Mouse (Mus musculus) CH12.LX (cell line): ENCODE results near the gene Ywhag. TPM values are rescaled to one million over a fixed set of nuclear protein-coding genes. Genes with fewer than 3 reads are reported as not detected.

Experiments
- DNase-seq: peaks from one replicate; pipeline ENCODE4 v3.0.0-alpha.2; 2013; ENCODE audit errors: extremely low read depth
- H3K27ac ChIP-seq: 2 replicates; pipeline ENCODE4 v1.5.1; 2012; ENCODE audit warnings: low read depth, mild to moderate bottlenecking, control low read depth, moderate library complexity; ENCODE audit not compliant: insufficient read depth
- H3K27me3 ChIP-seq: replicated peaks from 2 replicates; pipeline ENCODE3; 2012; ENCODE audit warnings: inconsistent platforms
- H3K36me3 ChIP-seq, 2 experiments: replicated peaks in 1 of 2; 2 replicates each; pipeline versions ENCODE3 to v1.6.1; 2012; ENCODE audit warnings: inconsistent platforms in 1 of 2, low read length in 1 of 2, mild to moderate bottlenecking in 1 of 2, mixed read lengths in 1 of 2, moderate library complexity in 1 of 2; ENCODE audit not compliant: control insufficient read depth in 1 of 2, insufficient read depth in 1 of 2
- H3K4me1 ChIP-seq, 2 experiments: 2 replicates each; pipeline ENCODE4 v1.6.1; 2012; ENCODE audit warnings: inconsistent platforms in 1 of 2, moderate library complexity in 1 of 2; ENCODE audit not compliant: insufficient read depth in 2 of 2, control insufficient read depth in 1 of 2
- H3K4me2 ChIP-seq: 2 replicates; pipeline ENCODE4 v1.6.1; 2012; ENCODE audit warnings: low read depth, mild to moderate bottlenecking, control low read depth; ENCODE audit not compliant: poor library complexity, insufficient read depth, severe bottlenecking
- H3K4me3 ChIP-seq, 3 experiments: fragments of 150-350 bp in 1 of 3; sonication (generic) in 1 of 3; replicated peaks in 1 of 3; 2 replicates each; pipeline versions ENCODE3 to v1.5.1; 2011 to 2012; ENCODE audit warnings: low read depth in 2 of 3, low read length in 2 of 3, mild to moderate bottlenecking in 2 of 3, moderate library complexity in 2 of 3, control low read depth in 1 of 3, improper control_type of control experiment in 1 of 3, inconsistent platforms in 1 of 3, mixed read lengths in 1 of 3; ENCODE audit not compliant: poor library complexity in 1 of 3
- H3K79me2 ChIP-seq: replicated peaks from 2 replicates; pipeline ENCODE4 v1.6.1; 2012; ENCODE audit warnings: mild to moderate bottlenecking, moderate library complexity; ENCODE audit not compliant: control insufficient read depth, poor library complexity, insufficient read depth, severe bottlenecking; ENCODE audit errors: extremely low read depth
- H3K9ac ChIP-seq: 2 replicates; pipeline ENCODE4 v1.6.1; 2012; ENCODE audit warnings: low read depth, mild to moderate bottlenecking, control low read depth, moderate library complexity; ENCODE audit not compliant: insufficient read depth
- H3K9me3 ChIP-seq: replicated peaks from 2 replicates; pipeline ENCODE3; 2012; ENCODE audit warnings: low read length, inconsistent platforms, mixed read lengths
- CTCF ChIP-seq, 2 experiments: IDR thresholded peaks in 1 of 2; conservative IDR thresholded peaks in 1 of 2; 2 replicates each; pipeline ENCODE4 v1.5.1; 2011 to 2012; ENCODE audit warnings: low read depth in 2 of 2, low read length in 2 of 2, improper control_type of control experiment in 1 of 2, inconsistent platforms in 1 of 2, mild to moderate bottlenecking in 1 of 2, moderate library complexity in 1 of 2
- JUN ChIP-seq: IDR thresholded peaks from 2 replicates; pipeline ENCODE4 v1.6.1; 2011; ENCODE audit warnings: low read depth, mild to moderate bottlenecking, low read length, improper control_type of control experiment, moderate library complexity; ENCODE audit not compliant: insufficient read depth
- POLR2AphosphoS2 ChIP-seq: IDR thresholded peaks from 2 replicates; pipeline ENCODE4 v1.6.1; 2011; ENCODE audit warnings: low read depth, low read length, improper control_type of control experiment
- SIN3A ChIP-seq: IDR thresholded peaks from 2 replicates; pipeline ENCODE4 v1.6.1; 2012; ENCODE audit warnings: low read length, improper control_type of control experiment, inconsistent platforms
- UBTF ChIP-seq: IDR thresholded peaks from 2 replicates; pipeline ENCODE4 v1.6.1; 2012; ENCODE audit warnings: low read depth, mild to moderate bottlenecking, inconsistent platforms, low read length, improper control_type of control experiment, moderate library complexity
- ZC3H11A ChIP-seq: IDR thresholded peaks from 2 replicates; pipeline ENCODE4 v1.6.1; 2012; ENCODE audit warnings: low read depth, mild to moderate bottlenecking, inconsistent platforms, low read length, improper control_type of control experiment
- dilution Hi-C: fragments of 300-500 bp; cut with MboI; formaldehyde crosslinking; loops from 2 replicates; pipeline ENCODE4 v1.14.3; 2020; ENCODE audit warnings: low sequenced_read_pairs; ENCODE audit not compliant: extremely low pct_unique_long_range_greater_than_20kb, extremely low pct_ligation_motif_present
- in situ Hi-C: fragments of 300-500 bp; cut with MboI; formaldehyde crosslinking; loops from 3 replicates; pipeline ENCODE4 v1.14.3; 2019; ENCODE audit warnings: low sequenced_read_pairs, low pct_ligation_motif_present, low pct_unique_long_range_greater_than_20kb, mixed read lengths
- polyA plus RNA-seq: library from polyadenylated mRNA; unstranded; fragments of >175 nt; gene quantifications from 2 replicates; pipeline ENCODE4 v1.2.1, GENCODE M21; 2012; ENCODE audit warnings: low read depth; ENCODE audit not compliant: insufficient read length
- total RNA-seq, 2 experiments: library from RNA; depleted of rRNA; stranded (reverse); fragments of 300-350 nt in 1 of 2; fragments of >200 nt in 1 of 2; gene quantifications; 2 replicates each; pipeline ENCODE4 v1.2.3; 2012 to 2014

The Ywhag gene
- total and polyA plus RNA-seq, 3 experiments = 55.3 to 239 (median 77.3) TPM

- in situ Hi-C loops = no loop called here
- H3K36me3 ChIP-seq = peaks cover 74 to 96% of the 10 kb centered on the region in 2 experiments
- dilution Hi-C loops = no loop called here
- H3K9ac ChIP-seq = no peak overlapping the region
- TF ChIP-seq ZC3H11A = no peak
- H3K27ac ChIP-seq = no peak overlapping the region
- H3K79me2 ChIP-seq = peaks cover 96% of the 10 kb centered on the region
- DNase-seq = no peak
- peaks cover 6 to 55% of the 10 kb centered on the region in 2 experiments; a peak in 3 of 4 replicates for H3K4me1 ChIP-seq
- no peaks in the 10 kb centered on the region for H3K27me3 ChIP-seq
- no peaks in the 10 kb centered on the region for H3K9me3 ChIP-seq
- H3K4me3 ChIP-seq = no peak overlapping the region
- H3K4me2 ChIP-seq = no peak overlapping the region
Measured at GRCm38 (mm10) chr5:135918059-135918437, 16.4 kb downstream of the Ywhag start.

GRCm38 (mm10) chr5:135917327-135918058, 16.9 kb downstream of the Ywhag start:
- H3K4me3 ChIP-seq = no peak overlapping the region
- peaks cover 96% of the 10 kb centered on the region for H3K79me2 ChIP-seq
- H3K4me2 ChIP-seq = no peak overlapping the region
- H3K27me3 ChIP-seq = no peaks in the 10 kb centered on the region
- no peak overlapping the region for H3K9ac ChIP-seq
- dilution Hi-C loops = no loop called here
- TF ChIP-seq CTCF (conservative IDR thresholded peaks at IDR 0.05 in 1 of 2, IDR thresholded peaks at IDR 0.05 in 1 of 2; ENCODE audit: low read depth in 2 of 2, low read length in 2 of 2) (peak; percentile 44 to 47), POLR2AphosphoS2 (no peak)
- no peak for DNase-seq
- in situ Hi-C loops = no loop called here
- H3K4me1 ChIP-seq = peaks cover 6 to 60% of the 10 kb centered on the region in 2 experiments; a peak in 3 of 4 replicates
- H3K36me3 ChIP-seq = peaks cover 72 to 95% of the 10 kb centered on the region in 2 experiments
- no peak overlapping the region for H3K27ac ChIP-seq
- H3K9me3 ChIP-seq = no peaks in the 10 kb centered on the region

- dilution Hi-C loops = no loop called here
- DNase-seq = no peak
- H3K4me3 ChIP-seq = no peak overlapping the region
- TF ChIP-seq JUN = no peak
- TF ChIP-seq UBTF = no peak
- TF ChIP-seq SIN3A = no peak
- TF ChIP-seq, all 38 proteins: peak for 0
- peaks cover 6 to 64% of the 10 kb centered on the region in 2 experiments; a peak in 3 of 4 replicates for H3K4me1 ChIP-seq
- H3K79me2 ChIP-seq = peaks cover 96% of the 10 kb centered on the region
- peaks cover 71 to 95% of the 10 kb centered on the region in 2 experiments for H3K36me3 ChIP-seq
- in situ Hi-C loops = no loop called here
- H3K9me3 ChIP-seq = no peaks in the 10 kb centered on the region
- H3K4me2 ChIP-seq = no peak overlapping the region
- no peak overlapping the region for H3K9ac ChIP-seq
- H3K27ac ChIP-seq = no peak overlapping the region
- H3K27me3 ChIP-seq = no peaks in the 10 kb centered on the region
Measured at GRCm38 (mm10) chr5:135916601-135917000, 17.8 kb downstream of the Ywhag start.
